Mouse (Mus musculus) natural killer cell, adult 2 months (primary cell): ENCODE measurements at regions not wholly inside any gene's neighbourhood (a gene's known extent, or its start where the extent isn't known, plus 50 kb on each side); places are given as distances from the start of the nearest gene placed in this dataset.
A peak's percentile ranks its signal among the peaks of the same experiment; 100 is the strongest.

Source experiments
- DNase-seq, 2 experiments: peaks; one replicate each; pipeline ENCODE4 v3.0.0; 2022; ENCODE audit warnings: low spot score in 2 of 2

- DNase-seq = no peak
These were observed 167.7 kb upstream of the Ccdc122 start for GRCm38 (mm10) chr14:76868831-76869230.

GRCm38 (mm10) chr14:76868131-76868530 is 168.4 kb upstream of the Ccdc122 start:
- no peak for DNase-seq

- no peak for DNase-seq
These were observed 171.9 kb upstream of the Ccdc122 start for GRCm38 (mm10) chr14:76864664-76865063.

GRCm38 (mm10) chr14:76863035-76863706 is 173.4 kb upstream of the Ccdc122 start:
- peak in 1 of 2 experiments; percentile 35 for DNase-seq

- no peak for DNase-seq
These were observed 178.2 kb upstream of the Ccdc122 start for GRCm38 (mm10) chr14:76858396-76858795.

- DNase-seq = no peak
These were observed 179.3 kb upstream of the Ccdc122 start for GRCm38 (mm10) chr14:76857196-76857773.

- DNase-seq = no peak
These were observed 180.0 kb upstream of the Ccdc122 start for GRCm38 (mm10) chr14:76856591-76856990.

- DNase-seq = no peak
These were observed 181.6 kb upstream of the Ccdc122 start for GRCm38 (mm10) chr14:76854965-76855364.

GRCm38 (mm10) chr14:76851473-76852214 is 184.9 kb upstream of the Ccdc122 start:
- DNase-seq = peak; percentile 9 to 17

- DNase-seq = no peak
These were observed 185.9 kb upstream of the Ccdc122 start for GRCm38 (mm10) chr14:76850641-76851040.

GRCm38 (mm10) chr14:76850051-76850450 is 186.5 kb upstream of the Ccdc122 start:
- no peak for DNase-seq

- DNase-seq = no peak
These were observed 186.9 kb upstream of the Ccdc122 start for GRCm38 (mm10) chr14:76849636-76850035.

GRCm38 (mm10) chr14:76849071-76849470 is 187.5 kb upstream of the Ccdc122 start:
- DNase-seq = no peak

GRCm38 (mm10) chr14:76845706-76846105 is 190.9 kb upstream of the Ccdc122 start:
- no peak for DNase-seq

GRCm38 (mm10) chr14:76844717-76845116 is 191.9 kb upstream of the Ccdc122 start:
- no peak for DNase-seq

GRCm38 (mm10) chr14:76837583-76838220 is 198.9 kb upstream of the Ccdc122 start:
- DNase-seq = no peak

GRCm38 (mm10) chr14:76836926-76837516 is 199.6 kb upstream of the Ccdc122 start:
- no peak for DNase-seq

- DNase-seq = no peak
These were observed 200.3 kb upstream of the Ccdc122 start for GRCm38 (mm10) chr14:76836271-76836670.

- no peak for DNase-seq
These were observed 202.5 kb upstream of the Ccdc122 start for GRCm38 (mm10) chr14:76834084-76834483.

GRCm38 (mm10) chr14:76829161-76829510 is 207.4 kb upstream of the Ccdc122 start:
- no peak for DNase-seq

- DNase-seq = no peak
These were observed 208.0 kb upstream of the Ccdc122 start for GRCm38 (mm10) chr14:76828453-76829160.
